Mouse (Mus musculus) midbrain, postnatal 0 days (tissue): ENCODE measurements at regions not wholly inside any gene's neighbourhood (a gene's known extent, or its start where the extent isn't known, plus 50 kb on each side); places are given as distances from the start of the nearest gene placed in this dataset.

Source experiments
- ATAC-seq: fragments of 200-750 bp; cut with Nextera tagmentation; 2 replicates; pipeline ENCODE4 v1.8.0; 2017; ENCODE audit warnings: moderate number of reproducible peaks, mild to moderate bottlenecking, moderate TSS enrichment, moderate library complexity; ENCODE audit not compliant: low FRiP score
- DNase-seq: peaks from one replicate; pipeline ENCODE4 v3.0.0-alpha.2; 2015; ENCODE audit warnings: low spot score
- H3K27ac ChIP-seq: fragments of 300-500 bp; sonication (generic); 2 replicates; pipeline ENCODE4 v1.5.1; 2014; ENCODE audit warnings: low read depth, mild to moderate bottlenecking, low read length, mixed read lengths
- H3K27me3 ChIP-seq: fragments of 300-500 bp; sonication (generic); 2 replicates; pipeline ENCODE4 v1.6.1; 2014; ENCODE audit warnings: low read length, control low read depth, mixed read lengths; ENCODE audit not compliant: insufficient read depth
- H3K36me3 ChIP-seq: fragments of 300-500 bp; sonication (generic); 2 replicates; pipeline ENCODE4 v1.6.1; 2014; ENCODE audit warnings: low read length, control low read depth, mixed read lengths; ENCODE audit not compliant: insufficient read depth
- H3K4me1 ChIP-seq: fragments of 300-500 bp; sonication (generic); 2 replicates; pipeline ENCODE4 v1.6.1; 2014; ENCODE audit warnings: mild to moderate bottlenecking, control low read depth, antibody characterized with exemption, low read length, mixed read lengths; ENCODE audit not compliant: insufficient read depth
- H3K4me2 ChIP-seq: fragments of 300-500 bp; sonication (generic); 2 replicates; pipeline ENCODE4 v1.6.1; 2014; ENCODE audit warnings: low read depth, mild to moderate bottlenecking, low read length, mixed read lengths; ENCODE audit not compliant: poor library complexity, severe bottlenecking
- H3K4me3 ChIP-seq: fragments of 300-500 bp; sonication (generic); 2 replicates; pipeline ENCODE4 v1.5.1; 2014; ENCODE audit warnings: low read depth, mild to moderate bottlenecking, low read length, moderate library complexity
- H3K9ac ChIP-seq: fragments of 300-500 bp; sonication (generic); replicated peaks from 2 replicates; pipeline ENCODE4 v1.6.1; 2014; ENCODE audit warnings: mild to moderate bottlenecking, low read length, moderate library complexity, mixed read lengths; ENCODE audit not compliant: poor library complexity, severe bottlenecking
- H3K9me3 ChIP-seq: fragments of 300-500 bp; sonication (generic); 2 replicates; pipeline ENCODE4 v1.6.1; 2016; ENCODE audit warnings: low read length, control low read depth
- CTCF ChIP-seq: IDR thresholded peaks from 2 replicates; pipeline ENCODE4 v1.5.1; 2016; ENCODE audit warnings: antibody characterized with exemption, mild to moderate bottlenecking
- WGBS: fragments of 180-500 bp; shearing (Covaris S2); extraction: QIAGEN DNeasy Blood & Tissue Kit; methylation state at CpG from one replicate; pipeline ENCODE4 v1.1.7; 2014; 5-methylcytosine and 5-hydroxymethylcytosine counted together

DNA sequence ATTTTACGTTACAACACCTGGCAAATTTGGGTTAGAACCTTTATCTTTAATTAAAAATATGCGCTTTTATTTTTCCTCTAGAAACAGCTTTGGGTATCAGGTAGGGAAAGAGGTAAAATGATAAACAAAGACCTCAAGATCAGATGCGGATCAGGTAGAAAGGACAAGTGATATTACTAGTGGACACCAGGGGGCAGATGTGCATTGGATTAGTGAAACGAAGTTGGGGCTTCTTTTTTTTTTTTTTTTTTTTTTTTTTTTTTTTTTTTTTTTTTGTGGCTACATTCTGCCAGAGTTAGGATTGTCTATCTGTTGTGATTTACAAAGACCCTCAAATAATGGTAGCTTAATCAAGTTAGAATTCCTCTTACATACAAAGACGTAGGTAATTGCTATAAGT lies 153.8 kb downstream of the Cd109 start:
- no peak overlapping the region for H3K27ac ChIP-seq
- H3K9me3 ChIP-seq = no peaks in the 10 kb centered on the region
- DNase-seq (peak; percentile 78), ATAC-seq (no peak)
- no peak overlapping the region for H3K9ac ChIP-seq
- no peak overlapping the region for H3K4me2 ChIP-seq
- H3K4me3 ChIP-seq = no peak overlapping the region
- WGBS = 40% methylated on average over 5 of the region's 5 CpGs
- no peaks in the 10 kb centered on the region for H3K36me3 ChIP-seq
- no peaks in the 10 kb centered on the region for H3K4me1 ChIP-seq
- H3K27me3 ChIP-seq = no peaks in the 10 kb centered on the region
- peak; percentile 76 for TF ChIP-seq CTCF

DNA sequence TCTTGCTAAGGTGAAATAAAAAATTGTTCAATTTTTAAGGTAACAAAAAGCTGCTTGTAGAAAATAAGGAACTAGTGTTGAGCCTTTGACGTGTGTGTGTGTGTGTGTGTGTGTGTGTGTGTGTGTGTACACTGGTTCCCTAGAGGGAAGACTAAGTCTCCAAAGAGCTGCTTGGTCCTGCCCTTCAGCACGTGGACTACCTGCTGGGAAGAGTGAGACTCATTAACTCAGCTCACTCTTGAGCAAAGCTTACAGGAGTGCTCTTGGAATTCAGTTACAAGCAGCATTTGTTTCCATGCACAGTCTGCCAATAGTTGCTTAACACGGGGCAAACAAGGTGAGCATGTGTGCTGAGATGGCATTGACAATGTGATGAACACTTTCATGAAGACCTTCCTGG lies 158.6 kb downstream of the Cd109 start:
- H3K4me2 ChIP-seq = no peak overlapping the region
- no peak for TF ChIP-seq CTCF
- H3K27me3 ChIP-seq = no peaks in the 10 kb centered on the region
- ATAC-seq = no peak
- no peaks in the 10 kb centered on the region for H3K36me3 ChIP-seq
- no peak overlapping the region for H3K27ac ChIP-seq
- no peak overlapping the region for H3K4me3 ChIP-seq
- DNase-seq = no peak
- WGBS = 60% methylated on average over 3 of the region's 3 CpGs
- H3K9me3 ChIP-seq = no peaks in the 10 kb centered on the region
- no peak overlapping the region for H3K9ac ChIP-seq
- no peaks in the 10 kb centered on the region for H3K4me1 ChIP-seq

DNA sequence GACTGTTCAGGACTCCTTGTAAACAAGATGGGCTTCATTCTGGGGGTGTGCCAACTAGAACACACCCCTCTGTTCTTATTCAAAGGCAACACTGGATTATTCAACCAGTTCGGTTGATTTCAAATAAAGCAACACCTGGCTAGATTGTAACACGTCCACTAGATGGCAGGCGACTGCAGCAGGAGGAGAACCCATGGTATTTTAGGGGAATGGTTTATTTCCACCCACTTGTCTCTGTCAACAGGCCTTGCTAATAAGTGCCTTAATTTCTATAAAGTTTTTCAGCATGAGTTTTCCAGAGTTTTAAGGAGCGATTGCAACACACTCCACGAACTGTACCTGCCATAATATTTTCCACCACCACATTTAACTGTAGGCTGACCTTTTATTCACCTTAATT lies 160.1 kb downstream of the Cd109 start:
- no peaks in the 10 kb centered on the region for H3K4me1 ChIP-seq
- H3K36me3 ChIP-seq = no peaks in the 10 kb centered on the region
- ATAC-seq (no peak), DNase-seq (peak; percentile 70)
- H3K27me3 ChIP-seq = no peaks in the 10 kb centered on the region
- WGBS = 15% methylated on average over 5 of the region's 5 CpGs
- H3K9ac ChIP-seq = no peak overlapping the region
- H3K4me3 ChIP-seq = no peak overlapping the region
- TF ChIP-seq CTCF = peak; percentile 90
- no peak overlapping the region for H3K27ac ChIP-seq
- no peaks in the 10 kb centered on the region for H3K9me3 ChIP-seq
- no peak overlapping the region for H3K4me2 ChIP-seq

DNA sequence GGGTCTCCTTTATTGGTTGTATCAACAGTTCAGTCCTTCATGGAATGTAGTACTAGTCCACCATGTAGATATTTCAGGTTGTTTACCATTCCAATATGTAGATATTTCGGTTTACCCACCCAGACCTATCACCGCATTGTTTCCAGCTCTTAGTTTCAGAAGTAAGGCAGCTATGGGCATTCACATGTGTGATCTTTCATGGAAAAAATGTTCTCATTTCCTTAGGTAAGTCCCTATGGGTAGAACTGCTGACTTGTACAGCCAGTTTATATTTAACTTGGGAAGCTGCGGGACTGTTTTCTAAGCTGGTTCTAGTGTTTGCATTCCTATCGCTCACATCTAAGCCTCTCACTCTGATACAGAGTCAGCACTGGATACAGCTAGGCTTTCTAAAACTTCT lies 165.2 kb downstream of the Cd109 start:
- no peak for ATAC-seq
- TF ChIP-seq CTCF = no peak
- 90% methylated on average over 4 of the region's 4 CpGs for WGBS

DNA sequence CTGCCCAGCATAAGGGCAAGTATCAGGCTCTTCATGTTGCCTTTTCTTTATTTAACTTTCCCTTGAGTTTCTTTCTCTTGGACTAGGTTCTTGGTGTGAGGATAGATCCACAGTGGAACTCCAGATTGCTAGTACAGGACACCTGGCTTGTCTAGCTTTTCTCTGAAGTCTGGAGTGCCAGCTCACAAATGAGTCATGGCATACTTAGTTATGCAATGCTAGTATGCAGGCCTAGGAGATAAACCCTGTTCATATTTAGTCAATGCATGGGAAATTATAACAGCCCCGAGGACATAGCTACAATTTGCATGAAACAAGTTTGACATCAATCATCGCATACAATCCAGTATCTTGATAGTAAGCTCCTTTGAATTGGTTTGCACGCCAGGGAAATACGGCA lies 167.0 kb downstream of the Cd109 start:
- WGBS = 86% methylated on average over 4 of the region's 4 CpGs
- no peaks in the 10 kb centered on the region for H3K36me3 ChIP-seq
- H3K9me3 ChIP-seq = no peaks in the 10 kb centered on the region
- H3K9ac ChIP-seq = no peak overlapping the region
- H3K27me3 ChIP-seq = no peaks in the 10 kb centered on the region
- no peak overlapping the region for H3K4me3 ChIP-seq
- H3K27ac ChIP-seq = no peak overlapping the region
- H3K4me2 ChIP-seq = no peak overlapping the region
- no peaks in the 10 kb centered on the region for H3K4me1 ChIP-seq
- DNase-seq = no peak
- TF ChIP-seq CTCF = no peak
- no peak for ATAC-seq

More for the DNA sequence above, 165.2 kb downstream of the Cd109 start:
- Histone ChIP-seq H3K36me3 (no peaks in the 10 kb centered on the region), H3K27me3 (no peaks in the 10 kb centered on the region), H3K4me2 (no peak overlapping the region), H3K9ac (no peak overlapping the region), H3K4me1 (no peaks in the 10 kb centered on the region), H3K9me3 (no peaks in the 10 kb centered on the region), H3K27ac (no peak overlapping the region), H3K4me3 (no peak overlapping the region)
- DNase-seq = no peak

DNA sequence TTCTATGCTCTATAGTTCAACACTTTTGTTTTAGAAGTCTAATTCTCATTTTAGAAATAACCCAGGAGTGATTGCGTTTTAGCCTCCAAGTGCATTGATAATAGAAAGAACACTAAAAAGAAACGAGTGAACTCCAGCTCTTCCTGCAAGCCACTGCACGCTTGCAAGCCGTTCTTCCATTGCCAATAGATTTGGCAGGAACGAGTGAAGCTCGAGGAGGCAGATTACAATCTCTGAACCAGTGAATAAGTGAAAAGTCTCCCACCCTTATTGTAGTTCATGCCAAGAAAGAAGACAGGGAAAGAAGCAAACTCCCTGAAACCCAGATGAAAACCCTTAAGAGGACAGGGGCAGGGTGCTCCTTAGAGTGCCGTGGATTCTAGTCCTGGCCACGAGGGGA lies 167.5 kb downstream of the Cd109 start:
- no peak for TF ChIP-seq CTCF
- Histone ChIP-seq H3K27ac (no peak overlapping the region), H3K4me1 (no peaks in the 10 kb centered on the region), H3K9me3 (no peaks in the 10 kb centered on the region), H3K27me3 (no peaks in the 10 kb centered on the region), H3K4me3 (no peak overlapping the region), H3K9ac (no peak overlapping the region), H3K4me2 (no peak overlapping the region), H3K36me3 (no peaks in the 10 kb centered on the region)
- DNase-seq = no peak
- ATAC-seq = no peak
- 72% methylated on average over 8 of the region's 8 CpGs for WGBS
